Mouse (Mus musculus) ES-E14 (cell line): ENCODE results near the gene Fam169a.

Experiments used
- HCFC1 ChIP-seq: IDR thresholded peaks from 2 replicates; pipeline ENCODE4 v1.6.1; 2012; ENCODE audit warnings: low read length, inconsistent platforms, borderline replicate concordance; ENCODE audit not compliant: insufficient read depth
- MAFK ChIP-seq: IDR thresholded peaks from 2 replicates; pipeline ENCODE4 v1.6.1; 2014; ENCODE audit warnings: mild to moderate bottlenecking, low read depth, low read length, inconsistent platforms; ENCODE audit not compliant: insufficient read depth
- ZC3H11A ChIP-seq: IDR thresholded peaks from 2 replicates; pipeline ENCODE4 v1.6.1; 2012; ENCODE audit warnings: low read depth, mild to moderate bottlenecking, inconsistent platforms, low read length, borderline replicate concordance
- ZNF384 ChIP-seq: IDR thresholded peaks from 2 replicates; pipeline ENCODE4 v1.6.1; 2012; ENCODE audit warnings: low read depth, low read length, inconsistent platforms

DNA sequence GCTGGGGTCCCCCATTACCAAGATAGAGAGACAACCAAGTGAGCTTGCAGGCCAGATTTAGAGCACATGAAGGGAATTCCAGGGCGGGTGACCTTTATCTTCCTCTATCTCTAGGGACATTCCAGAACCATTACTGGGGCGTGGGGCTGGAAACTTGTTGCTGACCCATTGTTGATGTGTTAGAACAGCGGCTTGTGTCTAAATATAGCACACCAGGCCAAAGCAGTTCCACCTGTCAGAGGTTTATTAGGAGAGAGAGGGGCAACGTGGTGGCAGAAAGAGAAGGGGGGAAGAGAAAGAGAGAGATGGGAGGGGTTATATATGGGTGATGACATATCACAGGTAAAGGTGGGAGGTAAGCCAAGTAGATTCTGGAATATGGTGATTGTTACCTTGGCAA is 45.2 kb upstream of the Fam169a start:
- no peak for TF ChIP-seq ZC3H11A
- TF ChIP-seq ZNF384, result no peak
- TF ChIP-seq HCFC1, result no peak
- TF ChIP-seq MAFK, result no peak
